Comparison of ENCODE assay signal across 7 mouse cellular contexts in the genomic region with DNA sequence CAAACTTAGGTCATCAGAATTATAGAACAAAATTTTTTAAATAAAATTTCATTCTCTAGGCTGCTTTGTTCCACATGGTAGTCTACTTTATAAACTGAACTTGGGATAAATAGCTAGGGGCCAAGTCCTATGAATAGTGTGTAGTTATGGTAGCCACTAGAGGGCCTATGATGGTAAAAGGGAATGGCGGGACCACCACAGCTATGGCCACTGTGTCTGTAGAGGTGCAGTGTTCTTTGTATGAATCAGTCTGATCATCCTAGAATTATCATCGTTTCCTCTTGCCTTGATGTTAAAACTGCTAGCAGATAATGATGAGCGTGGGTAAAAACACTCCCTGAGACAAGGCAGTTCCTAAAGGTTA. TPM values are rescaled to one million over a fixed set of nuclear protein-coding genes. Genes with fewer than 3 reads are reported as not detected.
A peak's percentile ranks its signal among the peaks of the same experiment; 100 is the strongest.
DNase-seq lines count a peak whose midpoint lies in the region; ATAC-seq and TF ChIP-seq lines count a peak whose summit lies in the region.

No protein-coding gene starts in this region.

- peak; percentile 74; the same call in 1 of the 2 replicates for ATAC-seq in embryonic facial prominence, embryonic 11.5 days (replicated peaks; ENCODE audit: insufficient number of reproducible peaks, low FRiP score, low TSS enrichment, low read depth)
- ATAC-seq in intestine, postnatal 0 days: peak; percentile 40
- ATAC-seq in midbrain, embryonic 16.5 days: peak; percentile 61; the same call in 1 of the 2 replicates

- no peak overlapping the region for H3K27ac ChIP-seq in thymus, adult 2 months (ENCODE audit: control insufficient read depth, insufficient read depth, low read length)
- H3K27ac ChIP-seq in embryonic facial prominence, embryonic 11.5 days (replicated peaks; ENCODE audit: low read depth, low read length): no peak overlapping the region
- peak overlapping the region; percentile 87 for H3K27ac ChIP-seq in intestine, postnatal 0 days (ENCODE audit: low read depth, low read length)
- peak overlapping the region; percentile 82; the same call in 1 of the 2 replicates for H3K27ac ChIP-seq in midbrain, embryonic 16.5 days (ENCODE audit: low read length)

- H3K9ac ChIP-seq in embryonic facial prominence, embryonic 11.5 days (replicated peaks; ENCODE audit: low read length): no peak overlapping the region
- peak overlapping the region; percentile 67 for H3K9ac ChIP-seq in intestine, postnatal 0 days (ENCODE audit: low read depth, low read length)
- no peak overlapping the region for H3K9ac ChIP-seq in midbrain, embryonic 16.5 days (ENCODE audit: low read depth, low read length)

- H3K4me1 ChIP-seq in thymus, adult 2 months (replicated peaks; ENCODE audit: control insufficient read depth, insufficient read depth, low read length): peaks cover 3% of the 10 kb centered on the region
- no peaks in the 10 kb centered on the region for H3K4me1 ChIP-seq in embryonic facial prominence, embryonic 11.5 days (ENCODE audit: control insufficient read depth, insufficient read depth, low read length)
- peaks cover 4% of the 10 kb centered on the region; the same call in 1 of the 2 replicates for H3K4me1 ChIP-seq in intestine, postnatal 0 days (replicated peaks; ENCODE audit: control insufficient read depth, insufficient read depth, low read length)
- H3K4me1 ChIP-seq in midbrain, embryonic 16.5 days (ENCODE audit: control insufficient read depth, insufficient read depth, low read length): peaks cover 18% of the 10 kb centered on the region

- peaks cover 50% of the 10 kb centered on the region for H3K36me3 ChIP-seq in thymus, adult 2 months (ENCODE audit: control insufficient read depth, insufficient read depth, low read length)
- peaks cover 11% of the 10 kb centered on the region for H3K36me3 ChIP-seq in embryonic facial prominence, embryonic 11.5 days (replicated peaks; ENCODE audit: control insufficient read depth, insufficient read depth, low read depth, low read length)
- H3K36me3 ChIP-seq in intestine, postnatal 0 days (ENCODE audit: control insufficient read depth, insufficient read depth): peaks cover 52% of the 10 kb centered on the region
- peaks cover 23% of the 10 kb centered on the region for H3K36me3 ChIP-seq in midbrain, embryonic 16.5 days (ENCODE audit: control insufficient read depth, insufficient read depth, low read length)

- WGBS in thymus, adult 2 months: 73% methylated on average over 3 of the region's 3 CpGs
- 42% methylated on average over 3 of the region's 3 CpGs for WGBS in embryonic facial prominence, embryonic 11.5 days
- WGBS in intestine, postnatal 0 days: 38% methylated on average over 3 of the region's 3 CpGs
- WGBS in midbrain, embryonic 16.5 days: 29% methylated on average over 3 of the region's 3 CpGs

- TF ChIP-seq CTCF in thymus, adult 2 months (IDR thresholded peaks at IDR 0.05; ENCODE audit: borderline replicate concordance, control insufficient read depth, extremely low read depth, insufficient read depth, low read length, poor library complexity): no peak
- peak; percentile 62 for TF ChIP-seq CTCF in intestine, postnatal 0 days (IDR thresholded peaks at IDR 0.05; ENCODE audit: low read depth)

- H3K27me3 ChIP-seq in thymus, adult 2 months (ENCODE audit: control insufficient read depth, insufficient read depth, low read length): no peaks in the 10 kb centered on the region
- H3K27me3 ChIP-seq in embryonic facial prominence, embryonic 11.5 days (ENCODE audit: control insufficient read depth, insufficient read depth, low read length): no peaks in the 10 kb centered on the region
- H3K27me3 ChIP-seq in intestine, postnatal 0 days (replicated peaks; ENCODE audit: control insufficient read depth, insufficient read depth, low read length): no peaks in the 10 kb centered on the region
- no peaks in the 10 kb centered on the region for H3K27me3 ChIP-seq in midbrain, embryonic 16.5 days (ENCODE audit: control insufficient read depth, insufficient read depth, low read depth, low read length)

- intact Hi-C loops in left cerebral cortex, postnatal 25 days (cut with DNase I): loop anchor here (5.0 kb wide), 1 partner anchor 94 kb away; no protein-coding TSS in a partner anchor

- peak; percentile 8 for DNase-seq in thymus, adult 2 months
- DNase-seq in thymus, adult 18-20 months: no peak
- peak; percentile 68 for DNase-seq in embryonic facial prominence, embryonic 11.5 days (ENCODE audit: low spot score)
- DNase-seq in left cerebral cortex, postnatal 25 days (ENCODE audit: low spot score in 2 of 2): no peak
- DNase-seq in cerebellum, adult 9-11 months: no peak

- TF ChIP-seq POLR2A in thymus, adult 2 months (IDR thresholded peaks at IDR 0.05; ENCODE audit: control insufficient read depth, extremely low read depth, insufficient read depth, low read length, poor library complexity): no peak

- H3K4me3 ChIP-seq in thymus, adult 2 months (ENCODE audit: control insufficient read depth, insufficient read depth, low read length): no peak overlapping the region
- no peak overlapping the region for H3K4me3 ChIP-seq in embryonic facial prominence, embryonic 11.5 days (ENCODE audit: low read depth, low read length)
- H3K4me3 ChIP-seq in intestine, postnatal 0 days (ENCODE audit: low read depth, low read length): peak overlapping the region; percentile 70
- peak overlapping the region; percentile 58; the same call in 1 of the 2 replicates for H3K4me3 ChIP-seq in midbrain, embryonic 16.5 days (ENCODE audit: low read depth, low read length)

- H3K9me3 ChIP-seq in embryonic facial prominence, embryonic 11.5 days (replicated peaks; ENCODE audit: control insufficient read depth, low read length): no peaks in the 10 kb centered on the region
- no peaks in the 10 kb centered on the region for H3K9me3 ChIP-seq in intestine, postnatal 0 days (ENCODE audit: control insufficient read depth)
- H3K9me3 ChIP-seq in midbrain, embryonic 16.5 days (replicated peaks; ENCODE audit: control insufficient read depth, low read length, poor library complexity, severe bottlenecking): no peaks in the 10 kb centered on the region

- no peak overlapping the region for H3K4me2 ChIP-seq in embryonic facial prominence, embryonic 11.5 days (ENCODE audit: low read depth, low read length)
- H3K4me2 ChIP-seq in intestine, postnatal 0 days (replicated peaks; ENCODE audit: low read depth): peak overlapping the region; percentile 71
- H3K4me2 ChIP-seq in midbrain, embryonic 16.5 days (ENCODE audit: low read length): peak overlapping the region; percentile 68

RNA-seq across cellular contexts. Expression of a gene that starts 0.5 kb away (rescaled TPM):
- 9.2 and 9.6 TPM in 2 replicates for polyA plus RNA-seq in thymus, adult 2 months (2012; rRNA removed)
- polyA plus RNA-seq in embryonic facial prominence, embryonic 11.5 days (2014; fragmentation: Nextera tagmentation; extraction: Ambion mirVana): 23.8 and 26.0 TPM in 2 replicates
- 32.9 and 36.7 TPM in 2 replicates for polyA plus RNA-seq in intestine, postnatal 0 days (2015; fragmentation: Nextera tagmentation; extraction: Ambion mirVana)
- polyA plus RNA-seq in midbrain, embryonic 16.5 days (2015; fragmentation: Nextera tagmentation; extraction: Ambion mirVana): 28.3 and 30.8 TPM in 2 replicates
- 10 to 100 TPM; 21.5 to 22.7 TPM for total RNA-seq in left cerebral cortex, postnatal 25 days (2021)

RNA-seq across cellular contexts. Expression of a gene that starts 5.4 kb away (rescaled TPM):
- polyA plus RNA-seq in thymus, adult 2 months (2012; rRNA removed): 518 and 600 TPM in 2 replicates
- 1,345 and 1,364 TPM in 2 replicates for polyA plus RNA-seq in embryonic facial prominence, embryonic 11.5 days (2014; fragmentation: Nextera tagmentation; extraction: Ambion mirVana)
- polyA plus RNA-seq in intestine, postnatal 0 days (2015; fragmentation: Nextera tagmentation; extraction: Ambion mirVana): 575 and 580 TPM in 2 replicates
- 564 and 570 TPM in 2 replicates for polyA plus RNA-seq in midbrain, embryonic 16.5 days (2015; fragmentation: Nextera tagmentation; extraction: Ambion mirVana)
- total RNA-seq in left cerebral cortex, postnatal 25 days (2021): 100 to 1,000 TPM; 485 to 487 TPM

RNA-seq across cellular contexts. Expression of a gene that starts 5.7 kb away (rescaled TPM):
- 8.1 and 8.3 TPM in 2 replicates for polyA plus RNA-seq in thymus, adult 2 months (2012; rRNA removed)
- polyA plus RNA-seq in embryonic facial prominence, embryonic 11.5 days (2014; fragmentation: Nextera tagmentation; extraction: Ambion mirVana): 30.9 and 31.9 TPM in 2 replicates
- 3.0 and 4.1 TPM in 2 replicates for polyA plus RNA-seq in intestine, postnatal 0 days (2015; fragmentation: Nextera tagmentation; extraction: Ambion mirVana)
- 4.5 and 5.1 TPM in 2 replicates for polyA plus RNA-seq in midbrain, embryonic 16.5 days (2015; fragmentation: Nextera tagmentation; extraction: Ambion mirVana)
- total RNA-seq in left cerebral cortex, postnatal 25 days (2021): 1 to 10 TPM; 2.5 to 4.6 TPM

RNA-seq across cellular contexts. Expression of a gene that starts 56.4 kb away (rescaled TPM):
- 0.18 TPM in 1 of 2 replicates, not detected in the other for polyA plus RNA-seq in thymus, adult 2 months (2012; rRNA removed)
- 2.3 and 3.0 TPM in 2 replicates for polyA plus RNA-seq in embryonic facial prominence, embryonic 11.5 days (2014; fragmentation: Nextera tagmentation; extraction: Ambion mirVana)
- 1.8 and 2.0 TPM in 2 replicates for polyA plus RNA-seq in intestine, postnatal 0 days (2015; fragmentation: Nextera tagmentation; extraction: Ambion mirVana)
- 2.7 and 2.9 TPM in 2 replicates for polyA plus RNA-seq in midbrain, embryonic 16.5 days (2015; fragmentation: Nextera tagmentation; extraction: Ambion mirVana)
- 1 to 10 TPM; 2.1 to 4.6 TPM for total RNA-seq in left cerebral cortex, postnatal 25 days (2021)

Comparison
In these comparisons a context has a peak if more than half of its experiments do, and no peak if none do; other contexts are left out.
1. DNase-seq: peak in thymus, adult 2 months (single experiment) and embryonic facial prominence, embryonic 11.5 days (single experiment); none in thymus, adult 18-20 months (0 of 2), left cerebral cortex, postnatal 25 days (0 of 2) and cerebellum, adult 9-11 months (single experiment).
2. H3K27ac ChIP-seq: peak in intestine, postnatal 0 days (single experiment) and midbrain, embryonic 16.5 days (single experiment); none in thymus, adult 2 months (single experiment) and embryonic facial prominence, embryonic 11.5 days (single experiment).
3. H3K4me3 ChIP-seq: peak in intestine, postnatal 0 days (single experiment) and midbrain, embryonic 16.5 days (single experiment); none in thymus, adult 2 months (single experiment) and embryonic facial prominence, embryonic 11.5 days (single experiment).
4. Peak in every context shown above with its lines, with median percentiles within 50 percentile points of each other: ATAC-seq.